Mouse (Mus musculus): ENCODE measurements around the gene Kif22. TPM values are rescaled to one million over a fixed set of nuclear protein-coding genes. Genes with fewer than 3 reads are reported as not detected.

Kif22 gene
- polyA plus RNA-seq, 1 experiment from 2014 or later, result 180 TPM

DNA sequence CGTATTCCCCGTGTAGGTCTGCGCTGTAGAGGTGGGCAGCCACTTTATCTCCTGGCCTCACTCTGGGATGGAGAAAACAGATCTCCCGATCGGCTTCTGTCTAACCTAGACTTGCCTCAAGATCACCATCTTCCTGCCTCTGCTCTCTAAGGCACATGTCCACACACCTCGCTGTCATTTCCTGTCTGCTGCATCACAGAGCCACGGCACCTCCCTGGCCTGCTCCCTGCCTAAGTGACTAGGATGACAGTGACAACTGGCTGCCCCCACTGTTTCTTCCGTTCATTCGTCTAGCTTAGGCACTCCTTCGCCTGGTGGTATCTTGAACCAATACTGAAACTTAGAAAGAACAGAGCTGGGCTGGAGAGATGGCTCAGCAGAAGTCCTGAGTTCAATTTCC is 42.7 kb downstream of the Kif22 start:
- Histone ChIP-seq H3K36me3 (ENCODE audit: insufficient read depth) (no peaks in the 10 kb centered on the region), H3K4me2 (no peak overlapping the region), H3K27me3 (ENCODE audit: insufficient read depth, low read length) (no peaks in the 10 kb centered on the region), H3K4me1 (ENCODE audit: insufficient read depth) (no peaks in the 10 kb centered on the region), H3K9ac (no peak overlapping the region), H3K4me3 (ENCODE audit: low read depth, low read length) (no peak overlapping the region), H3K9me3 (ENCODE audit: low read depth, low read length) (no peaks in the 10 kb centered on the region), H3K27ac (ENCODE audit: low read depth) (no peak overlapping the region)
- no peak for TF ChIP-seq CTCF (IDR thresholded peaks at IDR 0.05; ENCODE audit: low read depth)
- DNase-seq (no peak), ATAC-seq (ENCODE audit: insufficient read depth) (no peak)
- WGBS, result 57% methylated on average over 10 of the region's 10 CpGs

DNA sequence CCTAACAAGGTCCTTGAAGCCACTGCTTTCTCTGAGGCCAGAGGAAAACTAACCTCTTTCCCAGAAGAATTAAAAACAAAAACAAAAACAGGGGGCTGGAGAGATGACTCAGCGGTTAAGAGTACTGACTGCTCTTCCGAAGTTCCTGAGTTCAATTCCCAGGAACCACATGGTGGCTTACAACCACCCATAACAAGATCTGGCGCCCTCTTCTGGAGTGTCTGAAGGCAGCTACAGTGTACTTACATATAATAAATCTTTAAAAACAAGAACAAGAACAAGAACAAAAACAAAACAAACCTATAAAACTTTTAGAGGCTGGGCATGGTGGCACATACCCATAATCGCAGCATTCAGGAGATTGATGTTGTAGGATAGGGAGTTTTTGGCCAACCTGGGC is 45.8 kb downstream of the Kif22 start:
- Histone ChIP-seq H3K4me2 (no peak overlapping the region), H3K27ac (ENCODE audit: low read depth) (no peak overlapping the region), H3K4me3 (ENCODE audit: low read depth, low read length) (no peak overlapping the region), H3K27me3 (ENCODE audit: insufficient read depth, low read length) (no peaks in the 10 kb centered on the region), H3K4me1 (ENCODE audit: insufficient read depth) (no peaks in the 10 kb centered on the region), H3K9ac (no peak overlapping the region), H3K36me3 (ENCODE audit: insufficient read depth) (no peaks in the 10 kb centered on the region), H3K9me3 (ENCODE audit: low read depth, low read length) (no peaks in the 10 kb centered on the region)
- TF ChIP-seq CTCF (IDR thresholded peaks at IDR 0.05; ENCODE audit: low read depth), result peak; percentile 8; the same call in 1 of the 2 replicates
- DNase-seq (no peak), ATAC-seq (ENCODE audit: insufficient read depth) (no peak)
- WGBS, result 85% methylated on average over 4 of the region's 4 CpGs

DNA sequence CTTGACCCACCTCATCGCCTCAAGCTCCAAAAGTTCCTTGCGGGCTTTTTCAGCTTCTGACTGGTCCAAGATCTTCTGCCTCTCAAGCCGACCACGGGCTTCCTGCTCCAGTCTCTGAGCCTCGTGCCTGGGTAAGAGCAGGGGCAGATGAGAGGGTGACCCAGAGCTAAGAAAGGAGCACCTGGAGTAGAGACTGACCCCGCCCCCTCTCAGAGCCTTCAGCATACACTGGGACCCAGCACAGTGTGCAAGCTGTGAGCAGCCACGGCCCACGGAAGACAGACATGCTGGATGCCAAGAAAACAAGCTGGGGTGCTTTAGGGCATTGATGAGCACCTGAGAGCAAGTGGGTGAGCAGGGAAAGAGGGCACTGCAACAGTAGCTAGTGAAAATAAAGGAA is 53.5 kb downstream of the Kif22 start:
- H3K27me3 ChIP-seq (ENCODE audit: insufficient read depth, low read length), result no peaks in the 10 kb centered on the region
- no peak overlapping the region for H3K9ac ChIP-seq
- no peak overlapping the region for H3K4me2 ChIP-seq
- no peaks in the 10 kb centered on the region for H3K36me3 ChIP-seq (ENCODE audit: insufficient read depth)
- WGBS, result 55% methylated on average over 8 of the region's 8 CpGs
- no peak overlapping the region for H3K27ac ChIP-seq (ENCODE audit: low read depth)
- no peaks in the 10 kb centered on the region for H3K9me3 ChIP-seq (ENCODE audit: low read depth, low read length)
- TF ChIP-seq CTCF (IDR thresholded peaks at IDR 0.05; ENCODE audit: low read depth), result no peak
- no peaks in the 10 kb centered on the region for H3K4me1 ChIP-seq (ENCODE audit: insufficient read depth)
- DNase-seq, result no peak
- ATAC-seq (ENCODE audit: insufficient read depth), result no peak
- no peak overlapping the region for H3K4me3 ChIP-seq (ENCODE audit: low read depth, low read length)

DNA sequence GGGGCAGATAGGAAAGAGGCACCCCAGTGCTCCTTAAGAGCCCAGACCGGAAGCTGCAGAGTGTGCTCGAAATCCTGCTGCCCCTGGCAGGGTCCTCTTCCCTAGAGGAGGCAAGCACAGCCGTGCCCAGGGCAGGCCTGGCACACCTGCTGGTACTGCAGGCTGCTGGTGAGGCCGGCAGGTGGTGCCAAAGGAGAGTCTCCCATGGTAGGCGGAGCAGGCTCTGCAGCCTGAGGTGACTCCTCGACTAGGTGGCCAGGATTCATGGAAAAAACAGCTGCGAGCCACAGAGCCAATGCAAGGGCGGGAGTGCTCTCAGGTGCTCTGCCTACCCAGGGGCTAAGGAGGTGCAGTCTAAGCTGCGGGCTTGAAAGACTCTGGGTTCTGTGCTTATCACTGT is 56.0 kb downstream of the Kif22 start:
- DNase-seq, result peak; percentile 60
- no peak for ATAC-seq (ENCODE audit: insufficient read depth)
- no peaks in the 10 kb centered on the region for H3K9me3 ChIP-seq (ENCODE audit: low read depth, low read length)
- no peak overlapping the region for H3K27ac ChIP-seq (ENCODE audit: low read depth)
- no peaks in the 10 kb centered on the region for H3K36me3 ChIP-seq (ENCODE audit: insufficient read depth)
- no peaks in the 10 kb centered on the region for H3K27me3 ChIP-seq (ENCODE audit: insufficient read depth, low read length)
- no peak overlapping the region for H3K4me3 ChIP-seq (ENCODE audit: low read depth, low read length)
- H3K4me1 ChIP-seq (ENCODE audit: insufficient read depth), result no peaks in the 10 kb centered on the region
- no peak overlapping the region for H3K4me2 ChIP-seq
- WGBS, result 31% methylated on average over 9 of the region's 9 CpGs
- TF ChIP-seq CTCF (IDR thresholded peaks at IDR 0.05; ENCODE audit: low read depth), result peak; percentile 73
- no peak overlapping the region for H3K9ac ChIP-seq

DNA sequence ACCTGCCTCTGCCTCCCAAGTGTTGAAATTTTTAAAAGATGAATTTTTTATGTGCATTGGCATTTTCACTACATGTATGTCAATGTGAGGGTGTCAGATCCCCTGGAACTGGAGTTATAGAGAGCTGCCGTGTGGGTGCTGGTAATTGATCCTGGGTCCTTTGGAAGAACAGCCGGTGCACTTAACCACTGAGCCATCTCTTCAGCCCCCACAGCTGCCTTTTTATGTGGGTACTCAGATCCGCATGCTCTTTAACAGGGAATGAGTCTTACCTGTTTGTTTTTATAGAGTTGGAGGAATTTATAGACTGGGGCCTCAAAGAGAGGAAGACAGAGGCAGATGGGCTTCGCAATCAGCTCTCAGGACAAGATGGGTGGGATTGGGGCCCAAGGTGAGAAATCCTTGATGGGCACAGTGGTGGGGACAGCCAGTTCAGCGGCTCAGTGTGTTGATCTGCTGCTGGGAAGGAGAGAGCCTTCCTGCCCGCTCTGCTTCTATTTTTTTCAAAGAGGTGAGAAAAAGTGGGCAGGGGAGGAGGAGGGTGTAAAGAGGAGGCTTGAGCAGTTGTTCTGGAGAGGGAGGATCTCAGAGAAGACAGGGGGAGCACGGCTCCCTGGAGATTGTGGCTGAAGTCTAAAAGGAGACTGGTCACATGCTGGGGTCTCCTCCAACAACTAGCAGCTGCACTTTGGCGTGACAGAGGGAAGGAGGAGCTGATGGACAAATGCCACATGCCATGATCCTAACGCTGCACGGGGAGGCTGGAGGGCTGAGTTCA is 57.4 kb downstream of the Kif22 start:
- H3K9ac ChIP-seq, result no peak overlapping the region
- H3K4me1 ChIP-seq (ENCODE audit: insufficient read depth), result no peaks in the 10 kb centered on the region
- TF ChIP-seq CTCF (IDR thresholded peaks at IDR 0.05; ENCODE audit: low read depth), result no peak
- H3K36me3 ChIP-seq (ENCODE audit: insufficient read depth), result peaks cover 8% of the 10 kb centered on the region
- H3K4me2 ChIP-seq, result no peak overlapping the region
- 27% methylated on average over 10 of the region's 10 CpGs for WGBS
- H3K9me3 ChIP-seq (ENCODE audit: low read depth, low read length), result no peaks in the 10 kb centered on the region
- H3K4me3 ChIP-seq (ENCODE audit: low read depth, low read length), result no peak overlapping the region
- no peak overlapping the region for H3K27ac ChIP-seq (ENCODE audit: low read depth)
- ATAC-seq (ENCODE audit: insufficient read depth) (no peak), DNase-seq (peak; percentile 14)
- no peaks in the 10 kb centered on the region for H3K27me3 ChIP-seq (ENCODE audit: insufficient read depth, low read length)

DNA sequence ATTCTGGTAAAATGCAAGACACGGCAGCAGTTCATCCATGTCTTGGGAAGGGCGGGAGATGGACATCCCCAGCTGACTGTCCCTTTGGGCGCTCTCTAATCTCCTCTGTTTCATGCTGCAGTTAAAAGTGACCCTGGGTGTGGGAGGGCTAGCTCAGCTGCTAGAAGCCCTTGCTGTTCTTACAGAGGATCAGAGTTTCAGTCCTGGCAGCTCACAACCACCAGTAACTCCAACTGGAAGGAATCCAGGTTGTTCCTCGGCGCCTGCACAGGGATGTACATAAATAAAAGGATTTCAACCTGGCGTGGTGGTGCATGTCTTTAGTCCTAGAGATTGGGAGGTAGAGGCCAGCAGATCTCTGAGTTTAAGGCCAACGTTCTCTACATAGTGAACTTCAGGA is 59.2 kb downstream of the Kif22 start:
- H3K36me3 ChIP-seq (ENCODE audit: insufficient read depth), result peaks cover 26% of the 10 kb centered on the region
- H3K4me3 ChIP-seq (ENCODE audit: low read depth, low read length), result no peak overlapping the region
- ATAC-seq (ENCODE audit: insufficient read depth), result no peak
- 72% methylated on average over 7 of the region's 7 CpGs for WGBS
- no peaks in the 10 kb centered on the region for H3K27me3 ChIP-seq (ENCODE audit: insufficient read depth, low read length)
- H3K27ac ChIP-seq (ENCODE audit: low read depth), result no peak overlapping the region
- no peaks in the 10 kb centered on the region for H3K4me1 ChIP-seq (ENCODE audit: insufficient read depth)
- no peak for TF ChIP-seq CTCF (IDR thresholded peaks at IDR 0.05; ENCODE audit: low read depth)
- no peaks in the 10 kb centered on the region for H3K9me3 ChIP-seq (ENCODE audit: low read depth, low read length)
- no peak overlapping the region for H3K4me2 ChIP-seq
- no peak for DNase-seq
- H3K9ac ChIP-seq, result no peak overlapping the region

DNA sequence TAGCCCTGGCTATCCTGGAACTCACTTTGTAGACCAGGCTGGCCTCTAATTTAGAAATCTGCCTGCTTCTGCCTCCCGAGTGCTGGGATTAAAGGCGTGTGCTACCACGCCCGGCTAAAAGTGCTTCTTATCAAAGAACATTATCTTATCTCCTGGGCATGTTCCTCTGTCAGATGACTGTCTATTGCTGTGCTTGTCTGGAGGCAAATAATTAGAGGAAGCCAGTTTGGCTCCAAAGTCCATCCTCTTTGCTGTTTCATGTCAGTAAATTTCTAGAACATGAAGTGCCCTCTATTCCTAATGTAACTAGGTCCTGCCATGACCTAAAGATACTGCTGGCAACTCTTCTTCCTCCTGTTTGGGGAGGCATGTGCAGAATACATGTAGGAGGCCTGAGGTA is 60.2 kb downstream of the Kif22 start:
- ATAC-seq (ENCODE audit: insufficient read depth), result no peak

More for the DNA sequence above, 60.2 kb downstream of the Kif22 start:
- H3K9ac ChIP-seq, result no peak overlapping the region
- no peak for DNase-seq
- H3K4me3 ChIP-seq (ENCODE audit: low read depth, low read length), result no peak overlapping the region
- H3K27ac ChIP-seq (ENCODE audit: low read depth), result no peak overlapping the region
- no peak for TF ChIP-seq CTCF (IDR thresholded peaks at IDR 0.05; ENCODE audit: low read depth)
- peaks cover 28% of the 10 kb centered on the region for H3K36me3 ChIP-seq (ENCODE audit: insufficient read depth)
- 66% methylated on average over 4 of the region's 4 CpGs for WGBS
- H3K27me3 ChIP-seq (ENCODE audit: insufficient read depth, low read length), result no peaks in the 10 kb centered on the region
- H3K4me2 ChIP-seq, result no peak overlapping the region
- H3K9me3 ChIP-seq (ENCODE audit: low read depth, low read length), result no peaks in the 10 kb centered on the region
- no peaks in the 10 kb centered on the region for H3K4me1 ChIP-seq (ENCODE audit: insufficient read depth)

All from lung, embryonic 14.5 days (tissue).